Mouse (Mus musculus) spleen, adult 10 weeks (tissue): ENCODE data around the gene Ccl12. TPM values are rescaled to one million over a fixed set of nuclear protein-coding genes. Genes with fewer than 3 reads are reported as not detected.

Experiments used
- polyA plus RNA-seq: library from polyadenylated mRNA; stranded (reverse); fragments of 350-450 nt; fragmentation: Illumina TruSeq; extraction: RNeasy Lipid Tissue Mini Kit (QIAGEN cat#74804); gene quantifications from one replicate; pipeline ENCODE4 v1.2.3, GENCODE M21; 2015; ENCODE audit warnings: low replicate concordance; ENCODE audit not compliant: insufficient read depth

The Ccl12 gene
- 0.79 TPM for polyA plus RNA-seq

GRCm38 (mm10) chr11:82101529-82101928, at the start of gene Ccl12:
Ccl12 (plus strand) TSS chr11:82101845.

GRCm38 (mm10) chr11:82057646-82058045, 44.0 kb upstream of the Ccl12 start, which contains the start of gene Ccl11:
Ccl11 (plus strand) TSS chr11:82057823.

GRCm38 (mm10) chr11:82114885-82115284, 13.2 kb downstream of the Ccl12 start, which contains the start of gene Ccl8:
Ccl8 (plus strand) TSS chr11:82115185.

Other genes with a start within 250 kb of the Ccl12 start
- not detected for gene 5530401A14Rik, start 241.2 kb upstream of the Ccl12 start, polyA plus RNA-seq
- gene Asic2, start 133.4 kb upstream of the Ccl12 start, polyA plus RNA-seq, result 0.22 TPM
- 2.6 TPM for gene Ccl2, start 66.3 kb upstream of the Ccl12 start, polyA plus RNA-seq
- gene Gm17268, start 63.3 kb upstream of the Ccl12 start, polyA plus RNA-seq, result not detected
- gene Ccl7, start 56.1 kb upstream of the Ccl12 start, polyA plus RNA-seq, result not detected
- gene Ccl11, start 44.0 kb upstream of the Ccl12 start, polyA plus RNA-seq, result 2.1 TPM
- gene Ccl8, start 13.3 kb downstream of the Ccl12 start, polyA plus RNA-seq, result 2.3 TPM
- not detected for gene Ccl1, start 203.8 kb downstream of the Ccl12 start, polyA plus RNA-seq